Mouse (Mus musculus) E14TG2a.4 (cell line): ENCODE measurements around the gene Hyal5.

ENCODE experiments used
- H3K27me3 ChIP-seq: 2 replicates; pipeline ENCODE4 v1.6.1; 2014; ENCODE audit warnings: low read length, control low read depth; ENCODE audit not compliant: insufficient read depth
- H3K36me3 ChIP-seq: 2 replicates; pipeline ENCODE4 v1.6.1; 2014; ENCODE audit warnings: low read length, control low read depth; ENCODE audit not compliant: insufficient read depth
- H3K4me1 ChIP-seq: replicated peaks from 2 replicates; pipeline ENCODE4 v1.6.1; 2014; ENCODE audit warnings: low read depth, low read length, control low read depth
- H3K4me3 ChIP-seq: replicated peaks from 2 replicates; pipeline ENCODE4 v1.5.1; 2014; ENCODE audit warnings: mild to moderate bottlenecking, low read length
- H3K9me3 ChIP-seq: 2 replicates; pipeline ENCODE4 v1.6.1; 2014; ENCODE audit warnings: low read length, control low read depth
- CTCF ChIP-seq: conservative IDR thresholded peaks from 2 replicates; pipeline ENCODE4 v1.5.1; 2014; ENCODE audit warnings: low read length
- NANOG ChIP-seq: IDR thresholded peaks from 2 replicates; pipeline ENCODE4 v1.6.1; 2014; ENCODE audit warnings: borderline replicate concordance, low read length, mixed read lengths
- POU5F1 ChIP-seq: IDR thresholded peaks from 2 replicates; pipeline ENCODE4 v1.6.1; 2014; ENCODE audit warnings: low read length, borderline replicate concordance

Gene Hyal5

GRCm38 (mm10) chr6:24910016-24910727 lies 52.4 kb downstream of the Hyal5 start:
- H3K9me3 ChIP-seq: no peaks in the 10 kb centered on the region; the same call in 1 of the 2 replicates
- H3K4me3 ChIP-seq: no peak overlapping the region
- no peaks in the 10 kb centered on the region for H3K4me1 ChIP-seq
- H3K36me3 ChIP-seq: no peaks in the 10 kb centered on the region
- H3K27me3 ChIP-seq: no peaks in the 10 kb centered on the region
- TF ChIP-seq CTCF (no peak), POU5F1 (no peak), NANOG (no peak)

- H3K4me1 ChIP-seq: no peaks in the 10 kb centered on the region
- H3K27me3 ChIP-seq: no peaks in the 10 kb centered on the region
- H3K36me3 ChIP-seq: no peaks in the 10 kb centered on the region
- H3K9me3 ChIP-seq: no peaks in the 10 kb centered on the region; the same call in 1 of the 2 replicates
- TF ChIP-seq POU5F1 (no peak), CTCF (no peak), NANOG (no peak)
- H3K4me3 ChIP-seq: no peak overlapping the region
Measured at GRCm38 (mm10) chr6:24910728-24911105, 52.9 kb downstream of the Hyal5 start.

DNA sequence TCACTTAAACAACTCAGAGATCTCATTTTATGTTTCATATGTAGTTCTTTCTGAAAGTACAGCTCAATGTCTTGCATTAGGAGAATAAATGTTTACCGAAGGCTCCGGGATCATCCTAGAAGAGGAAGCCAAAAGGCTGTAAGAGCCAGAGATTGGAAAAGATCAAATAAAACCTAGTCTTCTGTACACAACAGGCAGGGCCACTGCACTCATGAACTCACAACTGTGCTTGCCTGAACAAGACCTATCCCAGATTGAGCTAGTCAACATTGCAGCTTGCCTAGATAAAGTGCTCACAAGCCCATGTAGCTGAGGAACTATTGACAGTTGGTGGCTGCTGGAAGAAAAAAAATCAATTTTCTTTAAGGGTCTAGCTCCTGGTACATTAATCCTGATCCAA lies 55.8 kb downstream of the Hyal5 start:
- TF ChIP-seq POU5F1 (no peak), NANOG (no peak), CTCF (no peak)

GRCm38 (mm10) chr6:24925076-24925785 lies 67.4 kb downstream of the Hyal5 start:
- peaks cover 50% of the 10 kb centered on the region for H3K9me3 ChIP-seq
- H3K4me1 ChIP-seq: no peaks in the 10 kb centered on the region
- no peaks in the 10 kb centered on the region; the same call in 1 of the 2 replicates for H3K36me3 ChIP-seq
- no peaks in the 10 kb centered on the region for H3K27me3 ChIP-seq
- no peak for TF ChIP-seq POU5F1
- no peak for TF ChIP-seq NANOG
- no peak for TF ChIP-seq CTCF
- H3K4me3 ChIP-seq: 0 out of 2 replicates have a peak overlapping the region, but pooled peaks have one; percentile 17

More for the DNA sequence above, 55.8 kb downstream of the Hyal5 start:
- Histone ChIP-seq H3K9me3 (no peaks in the 10 kb centered on the region; the same call in 1 of the 2 replicates), H3K4me3 (no peak overlapping the region), H3K27me3 (no peaks in the 10 kb centered on the region), H3K36me3 (no peaks in the 10 kb centered on the region), H3K4me1 (no peaks in the 10 kb centered on the region)
